Mouse (Mus musculus): ENCODE results near the gene Sv2a. TPM values are rescaled to one million over a fixed set of nuclear protein-coding genes. Genes with fewer than 3 reads are reported as not detected.

Sv2a gene
- 44.5 and 44.9 TPM in 2 replicates for polyA plus RNA-seq (2016; fragmentation: Nextera tagmentation; extraction: Ambion mirVana)

DNA sequence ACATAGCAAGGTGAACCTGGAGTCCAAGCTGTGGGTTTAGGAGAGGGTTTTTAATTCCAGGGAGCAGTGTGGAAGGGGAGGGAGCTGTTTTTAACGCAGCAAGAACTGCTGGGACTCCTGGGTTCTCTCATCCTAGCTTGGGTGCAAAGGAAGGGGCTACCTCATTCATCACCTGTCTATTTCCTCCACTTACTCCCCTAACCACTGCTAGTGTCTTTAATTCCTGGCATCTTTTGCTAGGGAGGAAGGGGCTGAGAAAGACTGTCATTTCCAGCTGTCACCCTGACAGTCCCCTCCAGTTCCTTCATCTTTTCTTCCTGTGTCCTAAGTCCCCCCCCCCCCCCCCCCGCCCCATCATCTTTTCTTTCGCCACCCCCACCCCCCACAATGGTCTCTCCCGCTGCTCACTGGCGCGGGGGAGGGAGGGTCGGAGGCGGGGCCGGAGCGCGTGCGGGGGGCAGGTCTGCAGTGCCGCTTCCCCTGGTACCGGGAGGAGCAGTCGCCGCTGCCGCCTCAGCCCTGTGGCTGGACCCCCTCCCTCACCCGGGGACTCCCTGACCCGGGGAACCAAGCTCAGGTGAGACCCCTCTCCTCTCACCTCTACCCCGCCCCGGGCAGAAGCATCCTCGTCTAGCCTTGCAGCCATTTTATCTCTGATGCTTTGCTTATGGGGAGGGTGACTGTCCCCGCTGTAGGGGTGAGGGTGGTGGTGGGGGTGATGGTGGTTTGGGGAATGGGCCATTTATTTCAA is at the start of gene Sv2a:
Gene Sv2a (plus strand): TSS at position 425 of the 751 bp plus-strand sequence.
- Histone ChIP-seq H3K9ac (peak within 1 kb of the TSS; percentile 73), H3K36me3 (peaks cover 37% of the 10 kb centered on the region), H3K9me3 (replicated peaks) (no peaks in the 10 kb centered on the region), H3K27me3 (no peaks in the 10 kb centered on the region), H3K4me3 (peak within 1 kb of the TSS; percentile 52), H3K4me1 (peaks cover 24% of the 10 kb centered on the region), H3K27ac (peak within 1 kb of the TSS; percentile 82), H3K4me2 (replicated peaks) (peak within 1 kb of the TSS; percentile 75)
- 0% methylated on average over 10 of the region's 23 CpGs for WGBS
- peak; percentile 68 for ATAC-seq (ENCODE audit: low FRiP score)

DNA sequence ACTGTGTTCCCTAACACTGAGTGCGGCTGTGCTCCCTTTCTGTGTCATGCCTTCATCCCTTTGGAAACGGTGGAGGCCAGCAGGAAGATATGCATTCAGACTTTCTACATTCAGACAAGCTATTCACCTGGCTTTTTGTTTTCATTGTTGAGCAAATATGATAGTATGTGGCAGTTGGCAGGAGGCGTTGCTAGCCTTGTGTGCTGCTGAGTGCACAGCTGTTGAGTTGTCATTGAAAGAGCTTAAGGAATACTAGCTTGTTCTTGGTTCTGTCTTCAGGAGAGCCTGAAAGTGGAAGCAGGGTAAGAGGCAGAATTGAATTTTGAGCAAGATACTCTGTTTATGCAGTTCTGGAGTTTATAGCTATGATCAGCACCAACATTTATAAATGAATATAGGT is 48.5 kb upstream of the Sv2a start:
- Histone ChIP-seq H3K27ac (no peak overlapping the region), H3K36me3 (no peaks in the 10 kb centered on the region), H3K4me2 (replicated peaks) (no peak overlapping the region), H3K4me3 (no peak overlapping the region), H3K9ac (no peak overlapping the region), H3K9me3 (replicated peaks) (no peaks in the 10 kb centered on the region), H3K27me3 (no peaks in the 10 kb centered on the region), H3K4me1 (no peaks in the 10 kb centered on the region)
- 82% methylated on average over 3 of the region's 3 CpGs for WGBS
- ATAC-seq (ENCODE audit: low FRiP score), result no peak

DNA sequence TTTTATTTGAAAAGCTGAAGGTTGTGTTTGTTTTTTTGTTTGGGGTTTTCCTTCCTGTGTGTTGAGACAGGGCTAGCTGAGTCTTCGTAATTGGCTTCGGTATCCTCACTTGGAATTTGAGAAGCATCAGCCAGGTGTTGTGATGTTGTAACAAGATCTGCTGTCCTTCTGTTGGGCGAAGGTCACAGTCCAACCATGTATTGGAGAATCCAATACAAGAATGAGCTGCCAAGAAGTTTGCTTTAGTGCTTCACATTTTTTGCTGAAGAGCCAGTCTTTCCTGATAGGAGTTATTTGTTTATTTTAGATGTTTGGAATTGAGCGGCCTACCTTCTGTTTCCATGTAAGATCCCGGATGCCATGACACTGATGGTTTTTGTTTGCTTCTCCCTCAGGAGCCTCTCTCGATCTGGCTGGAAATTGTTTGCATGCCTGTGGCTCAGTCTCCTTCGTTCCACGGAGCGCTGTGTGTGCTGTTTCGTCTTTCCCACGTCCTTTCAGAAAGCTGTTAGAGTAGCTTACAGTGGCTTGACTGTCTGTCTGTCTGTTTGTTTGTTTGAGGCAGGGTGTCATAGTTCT is 47.5 kb upstream of the Sv2a start:
- WGBS, result 68% methylated on average over 11 of the region's 11 CpGs
- no peak overlapping the region for H3K27ac ChIP-seq
- no peak overlapping the region for H3K4me2 ChIP-seq (replicated peaks)
- no peaks in the 10 kb centered on the region for H3K27me3 ChIP-seq
- H3K4me1 ChIP-seq, result no peaks in the 10 kb centered on the region
- no peak overlapping the region for H3K4me3 ChIP-seq
- H3K36me3 ChIP-seq, result no peaks in the 10 kb centered on the region
- H3K9ac ChIP-seq, result no peak overlapping the region
- ATAC-seq (ENCODE audit: low FRiP score), result no peak
- H3K9me3 ChIP-seq (replicated peaks), result no peaks in the 10 kb centered on the region

DNA sequence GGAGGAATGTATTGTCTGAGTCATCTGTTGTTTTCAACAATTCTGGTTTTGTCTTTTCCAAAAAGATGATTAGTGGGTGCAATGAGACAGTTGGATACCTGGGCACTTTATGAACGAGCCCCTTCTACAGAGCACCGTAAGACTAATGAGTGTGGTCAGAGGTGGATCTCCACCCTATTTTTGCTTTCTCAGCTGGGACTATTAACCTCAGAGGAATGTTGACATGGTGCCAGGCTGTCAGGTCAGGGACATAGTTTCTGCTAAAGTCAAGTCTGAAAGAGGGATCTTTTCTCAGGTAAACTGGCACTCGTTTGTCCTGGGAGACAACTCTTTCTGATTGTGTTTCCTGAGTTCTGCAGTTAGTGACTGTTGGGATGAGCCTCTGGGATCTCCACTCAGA is 45.9 kb upstream of the Sv2a start:
- 77% methylated on average over 3 of the region's 3 CpGs for WGBS

DNA sequence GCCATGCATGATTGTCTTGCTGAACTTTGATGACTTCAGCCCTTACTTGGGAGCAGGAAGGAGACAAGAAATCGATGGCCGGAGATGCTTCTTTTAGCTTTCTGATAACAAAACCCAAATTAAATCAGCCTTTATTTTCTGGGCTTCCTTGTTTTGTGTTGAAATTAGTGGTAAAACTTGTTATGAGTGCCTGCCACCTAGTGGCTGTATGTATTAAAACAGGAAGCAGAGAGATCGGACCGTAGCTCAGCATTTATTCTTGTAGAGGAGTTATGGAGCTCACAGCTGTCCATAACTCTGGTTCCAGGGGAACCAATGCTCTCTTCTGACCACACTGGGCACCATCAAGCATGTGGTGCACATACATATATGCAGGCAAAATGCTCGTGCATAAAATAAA is 33.0 kb upstream of the Sv2a start:
- Histone ChIP-seq H3K4me1 (no peaks in the 10 kb centered on the region), H3K4me3 (no peak overlapping the region), H3K4me2 (replicated peaks) (no peak overlapping the region), H3K27me3 (no peaks in the 10 kb centered on the region), H3K36me3 (peaks cover 43% of the 10 kb centered on the region), H3K27ac (no peak overlapping the region), H3K9me3 (replicated peaks) (no peaks in the 10 kb centered on the region), H3K9ac (no peak overlapping the region)
- ATAC-seq (ENCODE audit: low FRiP score), result no peak
- 31% methylated on average over 5 of the region's 5 CpGs for WGBS

More for the DNA sequence above, 45.9 kb upstream of the Sv2a start:
- H3K4me1 ChIP-seq, result no peaks in the 10 kb centered on the region
- no peaks in the 10 kb centered on the region for H3K9me3 ChIP-seq (replicated peaks)
- no peak for ATAC-seq (ENCODE audit: low FRiP score)
- no peak overlapping the region for H3K4me2 ChIP-seq (replicated peaks)
- no peak overlapping the region for H3K4me3 ChIP-seq
- H3K36me3 ChIP-seq, result no peaks in the 10 kb centered on the region
- H3K27ac ChIP-seq, result no peak overlapping the region
- no peaks in the 10 kb centered on the region for H3K27me3 ChIP-seq
- no peak overlapping the region for H3K9ac ChIP-seq

DNA sequence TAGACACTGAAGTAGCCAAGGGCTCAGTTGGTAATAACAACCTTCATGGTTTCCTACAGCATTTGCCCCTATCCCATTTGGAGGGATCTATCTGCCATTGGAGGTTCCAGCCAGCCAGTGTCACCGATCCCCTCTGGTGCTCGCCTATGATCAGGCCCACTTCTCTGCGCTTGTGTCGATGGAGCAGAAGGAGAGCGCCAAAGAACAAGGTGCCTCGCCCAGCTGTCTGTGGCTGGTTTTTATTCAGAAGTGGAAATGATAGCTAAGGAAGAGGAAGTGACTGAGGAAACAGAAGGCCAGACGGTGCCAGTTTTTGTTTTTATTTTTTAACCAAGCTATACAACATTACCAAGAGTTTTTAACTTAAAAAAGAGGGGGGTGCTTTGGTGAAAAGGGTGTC is 29.1 kb upstream of the Sv2a start:
- H3K4me2 ChIP-seq (replicated peaks), result no peak overlapping the region
- H3K4me3 ChIP-seq, result no peak overlapping the region
- H3K36me3 ChIP-seq, result peaks cover 56% of the 10 kb centered on the region
- ATAC-seq (ENCODE audit: low FRiP score), result no peak
- no peaks in the 10 kb centered on the region for H3K27me3 ChIP-seq
- H3K27ac ChIP-seq, result no peak overlapping the region
- WGBS, result 94% methylated on average over 7 of the region's 7 CpGs
- no peaks in the 10 kb centered on the region for H3K4me1 ChIP-seq
- H3K9ac ChIP-seq, result no peak overlapping the region
- H3K9me3 ChIP-seq (replicated peaks), result no peaks in the 10 kb centered on the region

DNA sequence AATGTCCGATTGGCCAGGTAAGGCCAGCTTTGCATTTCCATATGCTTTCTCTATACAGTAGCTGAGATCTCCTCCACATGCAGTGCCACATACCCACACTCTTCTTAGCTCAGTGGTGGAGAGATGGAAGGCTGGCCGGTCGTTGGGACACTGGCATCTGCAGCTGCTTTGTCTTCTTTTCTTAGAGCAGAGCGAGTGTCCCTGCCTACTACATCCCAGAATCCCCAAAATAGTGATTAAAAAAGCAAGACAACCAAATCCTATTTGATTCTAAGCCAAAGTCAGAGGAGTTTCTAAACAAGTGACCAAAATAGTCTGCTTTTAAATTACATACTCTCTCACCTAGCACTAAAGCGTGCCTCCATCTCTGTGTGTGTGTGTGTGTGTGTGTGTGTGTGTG is 28.3 kb upstream of the Sv2a start:
- Histone ChIP-seq H3K4me2 (replicated peaks) (no peak overlapping the region), H3K36me3 (peaks cover 56% of the 10 kb centered on the region), H3K4me1 (no peaks in the 10 kb centered on the region), H3K4me3 (no peak overlapping the region), H3K9me3 (replicated peaks) (no peaks in the 10 kb centered on the region), H3K9ac (no peak overlapping the region), H3K27ac (no peak overlapping the region), H3K27me3 (no peaks in the 10 kb centered on the region)
- 98% methylated on average over 5 of the region's 5 CpGs for WGBS
- no peak for ATAC-seq (ENCODE audit: low FRiP score)

DNA sequence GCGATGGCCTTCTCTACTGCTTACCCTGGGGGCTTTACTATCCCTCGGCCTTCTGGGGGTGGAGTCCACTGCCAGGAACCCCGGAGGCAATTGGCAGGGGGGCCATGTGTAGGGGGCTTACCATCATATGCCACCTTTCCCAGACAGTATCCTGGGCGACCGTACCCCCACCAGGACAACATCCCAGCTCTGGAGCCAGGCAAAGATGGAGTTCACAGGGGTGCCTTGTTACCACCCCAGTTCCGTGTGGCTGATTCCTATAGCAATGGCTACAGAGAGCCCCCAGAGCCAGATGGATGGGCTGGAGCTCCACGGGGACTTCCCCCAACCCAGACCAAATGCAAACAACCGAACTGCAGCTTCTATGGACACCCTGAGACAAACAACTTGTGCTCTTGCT is 25.4 kb upstream of the Sv2a start:
- Histone ChIP-seq H3K27me3 (no peaks in the 10 kb centered on the region; the same call in 1 of the 2 replicates), H3K9ac (no peak overlapping the region), H3K36me3 (peaks cover 56% of the 10 kb centered on the region), H3K4me3 (no peak overlapping the region), H3K4me2 (replicated peaks) (no peak overlapping the region), H3K9me3 (replicated peaks) (no peaks in the 10 kb centered on the region), H3K27ac (no peak overlapping the region), H3K4me1 (peaks cover 3% of the 10 kb centered on the region)
- no peak for ATAC-seq (ENCODE audit: low FRiP score)
- 85% methylated on average over 8 of the region's 8 CpGs for WGBS

DNA sequence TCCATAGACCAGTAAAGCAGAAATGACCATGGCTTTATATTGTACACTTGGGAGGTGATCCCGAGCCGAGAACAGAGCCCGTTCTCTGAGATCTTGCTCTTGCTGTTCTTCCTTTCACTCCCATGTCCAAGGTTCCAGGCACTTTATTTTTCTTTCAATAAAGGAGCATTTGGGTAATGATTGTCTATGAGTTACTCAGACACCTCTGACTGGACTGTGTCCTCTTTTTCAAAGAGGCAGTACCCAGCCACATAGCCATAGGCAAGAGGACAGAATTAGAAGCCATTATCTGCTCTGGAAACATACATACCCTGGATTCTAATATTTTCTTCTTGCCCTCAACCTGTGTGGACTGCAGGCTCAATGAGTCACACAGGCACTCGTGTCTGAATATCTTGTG is 21.1 kb upstream of the Sv2a start:
- Histone ChIP-seq H3K27me3 (no peaks in the 10 kb centered on the region; the same call in 1 of the 2 replicates), H3K36me3 (peaks cover 13% of the 10 kb centered on the region), H3K27ac (no peak overlapping the region), H3K4me2 (replicated peaks) (no peak overlapping the region), H3K9me3 (replicated peaks) (no peaks in the 10 kb centered on the region), H3K4me3 (no peak overlapping the region), H3K9ac (no peak overlapping the region), H3K4me1 (peaks cover 25% of the 10 kb centered on the region)
- ATAC-seq (ENCODE audit: low FRiP score), result no peak
- 74% methylated on average over 4 of the region's 4 CpGs for WGBS

DNA sequence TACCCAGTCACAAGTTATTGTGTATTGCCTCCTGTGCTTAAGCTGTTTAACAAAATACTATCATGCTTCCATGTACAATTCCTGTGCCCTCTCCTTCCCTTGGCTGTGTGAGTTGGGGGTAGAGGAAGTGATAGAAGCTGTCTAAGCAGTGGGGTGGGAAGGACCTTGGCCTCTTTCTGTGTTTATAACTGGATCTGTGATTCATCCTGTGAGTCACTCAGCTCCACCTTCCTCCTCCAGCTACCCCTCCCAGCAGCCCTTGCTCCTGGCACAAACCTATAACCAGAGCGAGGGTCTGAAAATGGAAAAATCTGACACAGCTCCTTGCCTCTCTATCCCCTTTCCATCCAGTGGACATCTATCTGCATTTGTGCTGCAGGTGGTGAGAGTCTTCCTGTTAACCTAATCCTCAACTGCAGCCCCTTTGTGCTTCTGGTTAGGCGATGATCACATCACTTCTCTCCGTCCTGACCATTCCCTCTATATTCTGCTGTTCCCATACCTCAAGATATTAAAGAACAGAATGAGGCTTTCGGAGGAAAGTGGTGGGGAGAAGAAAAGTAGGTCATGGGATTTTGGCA is 20.6 kb upstream of the Sv2a start:
- 66% methylated on average over 4 of the region's 4 CpGs for WGBS
- H3K27me3 ChIP-seq, result no peaks in the 10 kb centered on the region; the same call in 1 of the 2 replicates
- H3K9me3 ChIP-seq (replicated peaks), result no peaks in the 10 kb centered on the region
- H3K4me3 ChIP-seq, result no peak overlapping the region
- H3K9ac ChIP-seq, result no peak overlapping the region
- ATAC-seq (ENCODE audit: low FRiP score), result peak; percentile 32
- peaks cover 8% of the 10 kb centered on the region for H3K36me3 ChIP-seq
- H3K4me1 ChIP-seq, result peaks cover 25% of the 10 kb centered on the region
- H3K4me2 ChIP-seq (replicated peaks), result peak overlapping the region; percentile 79; the same call in 1 of the 2 replicates
- H3K27ac ChIP-seq, result peak overlapping the region; percentile 30; the same call in 1 of the 2 replicates

DNA sequence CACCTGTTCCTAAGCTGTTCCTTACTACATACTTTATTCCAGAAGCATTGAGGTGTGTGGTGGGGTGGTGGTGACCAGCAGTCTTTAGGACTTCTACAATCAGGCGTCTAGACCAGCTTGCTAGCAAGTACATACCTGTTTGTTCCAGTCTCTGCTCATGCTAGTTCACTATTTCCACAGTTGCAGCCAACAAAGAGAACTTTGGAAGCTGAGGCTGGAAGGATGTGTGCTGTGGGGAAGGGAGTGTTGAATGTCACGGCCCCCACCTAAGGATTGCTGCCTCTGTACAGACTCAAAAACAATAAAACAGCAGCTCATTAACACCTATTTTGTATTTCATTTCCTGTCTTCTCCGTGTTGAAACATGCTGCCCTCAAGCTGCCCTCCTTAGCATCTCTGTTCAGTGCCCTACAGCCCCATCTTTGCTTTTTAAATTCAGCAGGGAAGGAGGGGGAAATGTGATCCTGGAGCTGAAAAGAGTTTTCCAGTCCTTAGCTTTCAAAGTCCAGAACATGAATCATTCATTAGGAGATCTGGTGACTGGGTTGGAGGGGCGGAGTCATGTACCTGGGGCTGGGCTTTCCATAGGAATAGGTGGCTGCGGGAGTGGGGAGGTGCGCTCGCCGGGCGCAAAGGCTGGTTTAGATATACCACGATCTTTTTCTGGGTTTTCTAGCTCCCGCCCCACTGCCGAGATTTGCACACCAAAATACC is 20.0 kb upstream of the Sv2a start:
- peak overlapping the region; percentile 59 for H3K9ac ChIP-seq
- ATAC-seq (ENCODE audit: low FRiP score), result peak; percentile 66
- H3K4me3 ChIP-seq, result peak overlapping the region; percentile 37
- H3K27ac ChIP-seq, result peak overlapping the region; percentile 55; the same call in 1 of the 2 replicates
- H3K27me3 ChIP-seq, result no peaks in the 10 kb centered on the region; the same call in 1 of the 2 replicates
- H3K9me3 ChIP-seq (replicated peaks), result no peaks in the 10 kb centered on the region
- WGBS, result 2% methylated on average over 12 of the region's 12 CpGs
- peaks cover 25% of the 10 kb centered on the region for H3K4me1 ChIP-seq
- H3K4me2 ChIP-seq (replicated peaks), result peak overlapping the region; percentile 79
- peaks cover 2% of the 10 kb centered on the region; the same call in 1 of the 2 replicates for H3K36me3 ChIP-seq

Measured in hindbrain, embryonic 12.5 days (tissue).